8 mouse cellular contexts compared by ENCODE assay signal in genomic region chr2:39005574-39006079, GRCm38 (mm10). TPM values are rescaled to one million over a fixed set of nuclear protein-coding genes. Genes with fewer than 3 reads are reported as not detected.
A peak's percentile ranks its signal among the peaks of the same experiment; 100 is the strongest.
DNase-seq lines count a peak whose midpoint lies in the region; ATAC-seq and TF ChIP-seq lines count a peak whose summit lies in the region.

Gene Rpl35 (minus strand): TSS chr2:39005624.

- H3K9me3 ChIP-seq in CH12.LX (replicated peaks; ENCODE audit: low read length): no peaks in the 10 kb centered on the region
- no peaks in the 10 kb centered on the region for H3K9me3 ChIP-seq in forebrain, embryonic 12.5 days
- H3K9me3 ChIP-seq in stomach, embryonic 14.5 days (ENCODE audit: control insufficient read depth, low read depth, low read length): no peaks in the 10 kb centered on the region

- TF ChIP-seq POLR2A in CH12.LX (IDR thresholded peaks at IDR 0.05; ENCODE audit: low read depth, low read length): no peak

- no peak for TF ChIP-seq RAD21 in CH12.LX (IDR thresholded peaks at IDR 0.05; ENCODE audit: low read depth, low read length)

- H3K27ac ChIP-seq in CH12.LX (ENCODE audit: insufficient read depth, low read depth) (peak within 1 kb of the TSS; percentile 72), macrophage (peak within 1 kb of the TSS; percentile 59)
- peak within 1 kb of the TSS; percentile 92 for H3K27ac ChIP-seq in forebrain, embryonic 12.5 days
- peak within 1 kb of the TSS; percentile 83 for H3K27ac ChIP-seq in stomach, embryonic 14.5 days (ENCODE audit: low read length)

- in situ Hi-C loops in CH12.LX (cut with MboI; ENCODE audit: low pct_ligation_motif_present, low pct_unique_long_range_greater_than_20kb, low sequenced_read_pairs): no loop called here

- H3K27me3 ChIP-seq in CH12.LX (replicated peaks): no peaks in the 10 kb centered on the region
- no peaks in the 10 kb centered on the region for H3K27me3 ChIP-seq in forebrain, embryonic 12.5 days
- H3K27me3 ChIP-seq in stomach, embryonic 14.5 days (ENCODE audit: control insufficient read depth, insufficient read depth, low read length): no peaks in the 10 kb centered on the region

- H3K4me2 ChIP-seq in CH12.LX (ENCODE audit: insufficient read depth, low read depth, poor library complexity, severe bottlenecking): peak within 1 kb of the TSS; percentile 89
- H3K4me2 ChIP-seq in forebrain, embryonic 12.5 days: peak within 1 kb of the TSS; percentile 82
- peak within 1 kb of the TSS; percentile 94 for H3K4me2 ChIP-seq in stomach, embryonic 14.5 days (replicated peaks; ENCODE audit: low read depth, low read length)

- no peak for TF ChIP-seq EP300 in CH12.LX (IDR thresholded peaks at IDR 0.05; ENCODE audit: low read length)

- peak; percentile 80 for DNase-seq in CH12.LX (ENCODE audit: extremely low read depth)
- peak; percentile 65 for DNase-seq in adrenal gland, adult 2 months
- DNase-seq in layer of hippocampus, postnatal 36 days: no peak
- DNase-seq in c-Kit-positive CD71-positive TER-119-positive erythroid progenitor cells, embryonic 14.5 days (ENCODE audit: low spot score): no peak

- dilution Hi-C loops in CH12.LX (cut with MboI; ENCODE audit: extremely low pct_ligation_motif_present, extremely low pct_unique_long_range_greater_than_20kb, low sequenced_read_pairs): no loop called here

- H3K36me3 ChIP-seq in CH12.LX (replicated peaks in 1 of 2; ENCODE audit: control insufficient read depth in 1 of 2, insufficient read depth in 1 of 2, low read length in 1 of 2) (peaks cover 31 to 41% of the 10 kb centered on the region in 2 experiments), macrophage (ENCODE audit: inconsistent target) (peaks cover 24% of the 10 kb centered on the region)
- peaks cover 33% of the 10 kb centered on the region for H3K36me3 ChIP-seq in forebrain, embryonic 12.5 days (replicated peaks)
- H3K36me3 ChIP-seq in stomach, embryonic 14.5 days (ENCODE audit: control insufficient read depth, insufficient read depth, low read length): peaks cover 31% of the 10 kb centered on the region

- 12% methylated on average over 15 of the region's 15 CpGs for WGBS in forebrain, embryonic 12.5 days
- 15% methylated on average over 14 of the region's 15 CpGs for WGBS in macrophage (ENCODE audit: missing documents)
- WGBS in stomach, embryonic 14.5 days: 10% methylated on average over 15 of the region's 15 CpGs

- peak in 1 of 2 experiments; percentile 65; a peak in 2 of 4 replicates for TF ChIP-seq CTCF in CH12.LX (conservative IDR thresholded peaks at IDR 0.05 in 1 of 2, IDR thresholded peaks at IDR 0.05 in 1 of 2; ENCODE audit: low read depth in 2 of 2, low read length in 2 of 2)

- H3K4me1 ChIP-seq in CH12.LX (ENCODE audit: control insufficient read depth in 1 of 2, insufficient read depth in 2 of 2): peaks cover 3 to 24% of the 10 kb centered on the region in 2 experiments
- H3K4me1 ChIP-seq in forebrain, embryonic 12.5 days: peaks cover 48% of the 10 kb centered on the region
- peaks cover 31% of the 10 kb centered on the region for H3K4me1 ChIP-seq in stomach, embryonic 14.5 days (ENCODE audit: control insufficient read depth, insufficient read depth, low read length)

- H3K9ac ChIP-seq in CH12.LX (ENCODE audit: insufficient read depth, low read depth): peak within 1 kb of the TSS; percentile 98
- H3K9ac ChIP-seq in forebrain, embryonic 12.5 days: peak within 1 kb of the TSS; percentile 89
- H3K9ac ChIP-seq in stomach, embryonic 14.5 days (replicated peaks; ENCODE audit: low read depth, low read length): peak within 1 kb of the TSS; percentile 92

- peaks cover 65% of the 10 kb centered on the region for H3K79me2 ChIP-seq in CH12.LX (replicated peaks; ENCODE audit: control insufficient read depth, extremely low read depth, insufficient read depth, poor library complexity, severe bottlenecking)
- peaks cover 74% of the 10 kb centered on the region for H3K79me2 ChIP-seq in macrophage (ENCODE audit: inconsistent target)

- ATAC-seq in forebrain, embryonic 12.5 days (ENCODE audit: low FRiP score): no peak
- ATAC-seq in hematopoietic stem cell, adult 5-6 weeks (replicated peaks in 1 of 2; ENCODE audit: insufficient read depth in 1 of 2, low FRiP score in 2 of 2, low TSS enrichment in 1 of 2, low read depth in 1 of 2, poor library complexity in 2 of 2, severe bottlenecking in 2 of 2): no peak
- no peak for ATAC-seq in stomach, embryonic 14.5 days (ENCODE audit: insufficient number of reproducible peaks, insufficient read depth, low FRiP score, low read depth)

- H3K4me3 ChIP-seq in CH12.LX (replicated peaks in 1 of 3; ENCODE audit: low read depth in 2 of 3, low read length in 2 of 3, poor library complexity in 1 of 3): peak within 1 kb of the TSS; percentile 94 to 99 (median 97)
- peak within 1 kb of the TSS; percentile 74 for H3K4me3 ChIP-seq in forebrain, embryonic 12.5 days (replicated peaks)
- H3K4me3 ChIP-seq in macrophage (ENCODE audit: inconsistent target): peak within 1 kb of the TSS; percentile 93
- peak within 1 kb of the TSS; percentile 77 for H3K4me3 ChIP-seq in stomach, embryonic 14.5 days (ENCODE audit: low read depth, low read length)

TF ChIP-seq in CH12.LX, 34 proteins besides CTCF, POLR2A, EP300 and RAD21:
- no peak for TF ChIP-seq SIN3A (IDR thresholded peaks at IDR 0.05; ENCODE audit: low read length)
- no peak for TF ChIP-seq MYC (IDR thresholded peaks at IDR 0.05; ENCODE audit: low read depth, low read length)

RNA-seq across cellular contexts. Expression of gene Rpl35, which starts in this region (rescaled TPM):
- total RNA-seq in CH12.LX (2012; rRNA removed) (2,171 and 2,515 TPM in 2 replicates), CH12.LX (2014; rRNA removed) (976 and 984 TPM in 2 replicates)
- polyA plus RNA-seq in CH12.LX (2012; ENCODE audit: insufficient read length, low read depth) (649 and 718 TPM in 2 replicates), macrophage (2018) (501 to 933 TPM (median 626 TPM) in 3 replicates)
- 100 to 1,000 TPM; 510 to 597 TPM for total RNA-seq in adrenal gland, adult 2 months (2021)
- polyA plus RNA-seq in adrenal gland, adult 2 months (2012; rRNA removed): 58.5 and 60.0 TPM in 2 replicates
- polyA plus RNA-seq in forebrain, embryonic 12.5 days (2016; fragmentation: Nextera tagmentation; extraction: Ambion mirVana): 970 and 1,048 TPM in 2 replicates
- total RNA-seq in hematopoietic stem cell, adult 5-6 weeks (2017): 1,207 and 1,504 TPM in 2 replicates
- 100 to 1,000 TPM; 261 to 262 TPM for total RNA-seq in layer of hippocampus, postnatal 36 days (2021)
- total RNA-seq in macrophage (2018; cell fraction: chromatin; rRNA removed): 100 to 1,000 TPM in 1 of 26 experiments, 10 to 100 TPM in 24, 1 to 10 TPM in 1; 9.5 to 133 (median 24.8) TPM
- total RNA-seq in macrophage (2018; cell fraction: cytosol; rRNA removed): 100 to 1,000 TPM; 259 to 879 (median 445) TPM
- 10 to 100 TPM; 37.5 to 94.1 (median 55.2) TPM for total RNA-seq in macrophage (2018; cell fraction: nucleus; rRNA removed)
- 1,103 and 1,116 TPM in 2 replicates for polyA plus RNA-seq in stomach, embryonic 14.5 days (2014; fragmentation: Nextera tagmentation; extraction: Ambion mirVana)

Comparison
In these comparisons a context has a peak if more than half of its experiments do, and no peak if none do; other contexts are left out.
1. DNase-seq: peak in CH12.LX (single experiment) and adrenal gland, adult 2 months (single experiment); none in layer of hippocampus, postnatal 36 days (0 of 2) and c-Kit-positive CD71-positive TER-119-positive erythroid progenitor cells, embryonic 14.5 days (single experiment).
2. Peak in every context shown above with its lines, with median percentiles within 50 percentile points of each other: H3K27ac ChIP-seq, H3K4me2 ChIP-seq, H3K4me3 ChIP-seq and H3K9ac ChIP-seq.